Mouse (Mus musculus) stomach, postnatal 0 days (tissue): ENCODE measurements around the gene Cnr2. TPM values are rescaled to one million over a fixed set of nuclear protein-coding genes. Genes with fewer than 3 reads are reported as not detected.

Experiments used
- ATAC-seq: fragments of 200-750 bp; cut with Nextera tagmentation; 2 replicates; pipeline ENCODE4 v1.8.0; 2017; ENCODE audit not compliant: low FRiP score, low TSS enrichment
- DNase-seq: peaks from one replicate; pipeline ENCODE4 v3.0.0-alpha.2; 2016; ENCODE audit warnings: low spot score
- H3K27ac ChIP-seq: fragments of 300-500 bp; sonication (generic); replicated peaks from 2 replicates; pipeline ENCODE4 v1.5.1; 2014; ENCODE audit warnings: mild to moderate bottlenecking, control low read depth
- H3K27me3 ChIP-seq: fragments of 300-500 bp; sonication (generic); 2 replicates; pipeline ENCODE4 v1.6.1; 2014; ENCODE audit warnings: low read length; ENCODE audit not compliant: control insufficient read depth, insufficient read depth
- H3K36me3 ChIP-seq: fragments of 300-500 bp; sonication (generic); 2 replicates; pipeline ENCODE4 v1.6.1; 2014; ENCODE audit warnings: low read length, mixed read lengths; ENCODE audit not compliant: control insufficient read depth, insufficient read depth
- H3K4me1 ChIP-seq: fragments of 300-500 bp; sonication (generic); replicated peaks from 2 replicates; pipeline ENCODE4 v1.6.1; 2014; ENCODE audit warnings: antibody characterized with exemption; ENCODE audit not compliant: control insufficient read depth, insufficient read depth
- H3K4me2 ChIP-seq: fragments of 300-500 bp; sonication (generic); replicated peaks from 2 replicates; pipeline ENCODE4 v1.6.1; 2014; ENCODE audit warnings: low read depth, mild to moderate bottlenecking, control low read depth, moderate library complexity
- H3K4me3 ChIP-seq: fragments of 300-500 bp; sonication (generic); 2 replicates; pipeline ENCODE4 v1.5.1; 2014; ENCODE audit warnings: low read depth, low read length, control low read depth
- H3K9ac ChIP-seq: fragments of 300-500 bp; sonication (generic); 2 replicates; pipeline ENCODE4 v1.6.1; 2014; ENCODE audit warnings: mild to moderate bottlenecking, low read length, control low read depth, mixed read lengths
- H3K9me3 ChIP-seq: fragments of 300-500 bp; sonication (generic); 2 replicates; pipeline ENCODE4 v1.6.1; 2016; ENCODE audit warnings: low read length; ENCODE audit not compliant: control insufficient read depth
- CTCF ChIP-seq: IDR thresholded peaks from 2 replicates; pipeline ENCODE4 v1.5.1; 2016; ENCODE audit warnings: antibody characterized with exemption, low read depth, mild to moderate bottlenecking, moderate library complexity
- EP300 ChIP-seq: optimal IDR thresholded peaks from 2 replicates; pipeline ENCODE3; 2016; ENCODE audit warnings: antibody characterized with exemption
- WGBS: fragments of 180-500 bp; shearing (Covaris S2); extraction: QIAGEN DNeasy Blood & Tissue Kit; methylation state at CpG from one replicate; pipeline ENCODE4 v1.1.7; 2014; 5-methylcytosine and 5-hydroxymethylcytosine counted together
- polyA plus RNA-seq: library from polyadenylated mRNA; unstranded; fragments of >200 nt; fragmentation: Nextera tagmentation; extraction: Ambion mirVana; gene quantifications from 2 replicates; pipeline ENCODE4 v1.2.1, GENCODE M21; 2015

The Cnr2 gene
- polyA plus RNA-seq, 1 experiment from 2014 or later = 0.11 TPM

- H3K36me3 ChIP-seq = no peaks in the 10 kb centered on the region
- H3K4me1 ChIP-seq = peaks cover 18% of the 10 kb centered on the region; the same call in 1 of the 2 replicates
- H3K9me3 ChIP-seq = no peaks in the 10 kb centered on the region
- no peak for DNase-seq
- no peak for ATAC-seq
- WGBS = 67% methylated on average over 6 of the region's 6 CpGs
- no peak overlapping the region for H3K9ac ChIP-seq
- no peak overlapping the region for H3K27ac ChIP-seq
- no peak overlapping the region for H3K4me3 ChIP-seq
- no peaks in the 10 kb centered on the region for H3K27me3 ChIP-seq
- H3K4me2 ChIP-seq = no peak overlapping the region
- TF ChIP-seq EP300 (no peak), CTCF (no peak)
Observed at GRCm38 (mm10) chr4:135879021-135879420, 16.2 kb upstream of the Cnr2 start.

DNA sequence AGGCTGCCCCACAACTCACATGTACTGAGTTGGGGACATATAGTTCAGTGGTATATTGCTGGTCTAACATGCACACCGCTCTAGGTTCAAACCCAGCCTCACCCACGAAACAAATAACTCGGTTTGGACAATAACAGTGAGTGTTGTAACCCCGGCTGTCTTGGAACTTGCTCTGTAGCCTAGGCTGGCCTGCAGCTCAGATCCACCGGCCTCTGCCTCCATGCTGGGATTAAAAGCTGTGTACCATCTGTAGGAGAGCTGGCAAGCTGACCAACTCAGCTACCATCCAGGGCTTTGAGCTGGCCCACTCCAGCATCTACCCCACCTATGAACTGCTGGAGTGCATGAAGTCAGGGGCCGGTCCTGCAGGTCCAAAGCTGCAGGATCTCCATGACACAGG lies 15.2 kb upstream of the Cnr2 start:
- ATAC-seq (no peak), DNase-seq (no peak)
- WGBS = 93% methylated on average over 6 of the region's 6 CpGs
- TF ChIP-seq CTCF = no peak
- TF ChIP-seq EP300 = no peak
- no peak overlapping the region for H3K9ac ChIP-seq
- no peaks in the 10 kb centered on the region for H3K27me3 ChIP-seq
- no peak overlapping the region for H3K4me3 ChIP-seq
- H3K9me3 ChIP-seq = no peaks in the 10 kb centered on the region
- H3K27ac ChIP-seq = no peak overlapping the region
- H3K4me2 ChIP-seq = no peak overlapping the region
- H3K4me1 ChIP-seq = peaks cover 13% of the 10 kb centered on the region; the same call in 1 of the 2 replicates
- H3K36me3 ChIP-seq = no peaks in the 10 kb centered on the region

DNA sequence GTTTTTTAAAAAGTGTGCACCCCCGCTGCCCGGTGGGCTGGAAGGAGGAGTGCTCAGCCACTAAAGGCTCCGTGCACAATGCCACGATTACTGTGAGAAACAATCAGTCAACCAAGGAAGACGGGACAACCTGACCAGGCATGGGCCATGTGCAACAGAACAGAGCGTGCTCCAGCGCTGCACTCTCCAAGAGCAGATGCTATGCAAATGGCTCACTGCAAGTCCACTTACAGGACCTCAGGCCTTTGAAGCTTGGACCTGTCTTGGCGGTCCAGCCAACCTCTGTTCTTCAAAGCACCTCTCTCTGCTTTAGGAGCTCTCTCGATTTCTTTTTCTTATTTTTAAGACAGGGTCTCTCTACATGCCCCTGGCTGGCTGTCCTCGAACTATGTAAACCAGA lies 14.6 kb upstream of the Cnr2 start:
- DNase-seq (no peak), ATAC-seq (no peak)
- Histone ChIP-seq H3K9me3 (no peaks in the 10 kb centered on the region), H3K9ac (no peak overlapping the region), H3K4me3 (no peak overlapping the region), H3K36me3 (no peaks in the 10 kb centered on the region), H3K4me1 (peaks cover 11% of the 10 kb centered on the region; the same call in 1 of the 2 replicates), H3K27ac (no peak overlapping the region), H3K27me3 (no peaks in the 10 kb centered on the region), H3K4me2 (no peak overlapping the region)
- no peak for TF ChIP-seq EP300
- no peak for TF ChIP-seq CTCF
- 92% methylated on average over 10 of the region's 10 CpGs for WGBS

DNA sequence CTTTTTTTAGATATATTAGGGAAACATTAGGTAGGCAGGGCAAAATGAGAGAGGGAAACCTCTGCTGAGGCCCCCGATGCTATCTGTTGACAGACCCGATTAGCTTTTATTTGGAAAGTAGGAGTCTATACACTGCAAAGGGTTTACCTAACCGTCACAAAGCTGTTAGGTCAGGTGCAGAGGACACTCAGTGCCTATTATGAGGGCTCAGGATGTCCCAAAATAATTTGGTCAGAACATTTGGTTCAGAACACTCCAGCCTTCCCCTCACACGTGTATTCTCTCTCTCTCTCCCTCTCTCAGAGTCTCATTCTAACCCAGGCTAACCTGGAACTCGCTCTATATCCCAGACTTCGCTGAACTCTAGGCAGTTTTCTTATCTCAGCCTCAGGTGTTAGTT lies 13.2 kb upstream of the Cnr2 start:
- TF ChIP-seq EP300 (no peak), CTCF (no peak)
- ATAC-seq (no peak), DNase-seq (no peak)
- Histone ChIP-seq H3K9me3 (no peaks in the 10 kb centered on the region), H3K27ac (no peak overlapping the region), H3K4me3 (no peak overlapping the region), H3K4me1 (0 out of 2 replicates have a peak, but pooled peaks cover under 1% of the 10 kb centered on the region), H3K4me2 (no peak overlapping the region), H3K27me3 (no peaks in the 10 kb centered on the region), H3K36me3 (no peaks in the 10 kb centered on the region), H3K9ac (no peak overlapping the region)
- WGBS = 52% methylated on average over 6 of the region's 6 CpGs

DNA sequence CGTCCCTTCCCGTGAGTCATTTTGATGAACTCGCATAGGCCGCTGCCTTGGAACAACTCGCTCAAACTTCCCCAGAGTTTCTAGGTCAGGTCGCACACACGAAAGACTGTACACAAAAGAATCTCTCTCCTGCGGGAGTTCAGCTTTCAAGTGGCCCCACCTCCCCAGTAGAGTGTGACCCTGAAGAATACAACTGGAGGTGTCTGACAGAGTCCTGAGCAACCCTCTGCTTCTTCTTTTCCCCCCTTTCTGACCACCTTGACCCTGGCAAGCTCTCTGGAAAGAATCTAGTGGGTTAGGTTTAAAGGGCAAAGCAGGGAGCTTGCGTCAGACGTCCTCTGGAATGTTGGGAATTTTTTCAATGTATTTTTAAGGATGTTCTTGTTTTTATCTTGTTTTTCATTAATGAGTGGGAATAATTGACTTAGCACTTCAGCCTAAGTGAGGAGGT lies 11.8 kb upstream of the Cnr2 start:
- H3K27ac ChIP-seq = no peak overlapping the region
- no peak overlapping the region for H3K4me2 ChIP-seq
- no peak for DNase-seq
- TF ChIP-seq CTCF (no peak), EP300 (no peak)
- no peak overlapping the region for H3K4me3 ChIP-seq
- no peak for ATAC-seq
- H3K27me3 ChIP-seq = no peaks in the 10 kb centered on the region
- H3K36me3 ChIP-seq = no peaks in the 10 kb centered on the region
- WGBS = 22% methylated on average over 10 of the region's 10 CpGs
- H3K4me1 ChIP-seq = no peaks in the 10 kb centered on the region
- H3K9me3 ChIP-seq = no peaks in the 10 kb centered on the region
- H3K9ac ChIP-seq = no peak overlapping the region

DNA sequence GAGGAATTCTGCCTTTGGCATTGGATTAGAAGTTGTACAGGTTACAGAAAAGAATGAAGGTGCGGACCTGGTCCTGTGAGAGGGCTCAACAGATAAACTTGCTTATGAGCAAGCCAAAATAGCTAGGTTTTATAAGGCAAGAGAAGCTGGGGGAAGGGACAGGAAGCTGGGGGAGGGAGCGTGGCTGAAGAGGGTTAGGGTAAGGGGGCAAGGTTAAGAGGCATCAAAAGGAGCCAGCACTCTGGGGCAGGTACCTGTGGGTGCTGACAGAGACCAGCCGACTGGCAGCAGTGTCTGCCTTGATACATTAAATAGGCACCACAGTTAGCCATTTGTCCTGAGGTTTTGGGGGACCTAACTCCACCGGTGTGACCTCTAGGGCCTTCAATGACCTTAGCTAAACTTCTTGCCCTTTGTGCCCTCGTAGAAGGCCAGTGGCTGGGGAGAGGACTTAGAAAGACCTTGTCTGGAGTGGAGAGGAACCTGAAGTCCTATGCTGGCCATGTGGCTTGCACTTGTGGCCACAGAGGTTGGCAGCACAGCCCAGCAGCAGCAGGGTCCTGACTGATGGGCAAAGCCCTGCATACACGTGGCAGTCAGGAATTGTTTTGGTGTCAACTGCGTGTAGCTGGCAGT lies 11.2 kb upstream of the Cnr2 start:
- Histone ChIP-seq H3K9me3 (no peaks in the 10 kb centered on the region), H3K4me2 (no peak overlapping the region), H3K9ac (no peak overlapping the region), H3K27ac (no peak overlapping the region), H3K4me1 (no peaks in the 10 kb centered on the region), H3K36me3 (no peaks in the 10 kb centered on the region), H3K4me3 (no peak overlapping the region), H3K27me3 (no peaks in the 10 kb centered on the region)
- WGBS = 63% methylated on average over 7 of the region's 7 CpGs
- DNase-seq (no peak), ATAC-seq (no peak)
- no peak for TF ChIP-seq EP300
- TF ChIP-seq CTCF = no peak
